Mouse (Mus musculus): ENCODE data around the gene Zfp367. TPM values are rescaled to one million over a fixed set of nuclear protein-coding genes. Genes with fewer than 3 reads are reported as not detected.

The Zfp367 gene
- polyA plus RNA-seq, 1 experiment = 19.3 TPM

DNA sequence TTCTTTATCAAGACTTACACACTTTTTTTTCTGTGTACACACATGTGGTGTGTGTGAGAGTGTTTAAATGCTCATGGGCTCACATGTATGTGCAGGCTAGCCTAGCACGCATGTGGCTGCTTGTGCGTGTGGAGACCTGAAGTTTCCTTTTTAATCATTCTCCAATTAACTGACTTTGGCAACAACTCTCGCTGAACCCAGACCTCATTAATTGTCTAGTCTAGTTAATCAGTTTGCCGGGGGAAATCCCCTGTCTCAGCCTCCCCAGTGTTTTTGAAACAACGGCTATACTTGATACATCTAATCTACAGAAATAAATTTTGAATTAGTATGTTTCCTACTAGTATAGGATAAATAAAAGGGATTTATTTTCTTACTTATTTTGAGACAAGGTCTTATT lies 67.0 kb downstream of the Zfp367 start:
- no peak overlapping the region for H3K27ac ChIP-seq (ENCODE audit: control insufficient read depth, insufficient read depth, low read depth, low read length, poor library complexity)
- no peaks in the 10 kb centered on the region for H3K4me1 ChIP-seq (ENCODE audit: control insufficient read depth, insufficient read depth, low read length)
- 83% methylated on average over 5 of the region's 5 CpGs for WGBS
- TF ChIP-seq CTCF (IDR thresholded peaks at IDR 0.05; ENCODE audit: control insufficient read depth, insufficient read depth, low read length) = no peak
- no peak overlapping the region for H3K4me3 ChIP-seq (replicated peaks; ENCODE audit: control insufficient read depth, low read depth, low read length)

DNA sequence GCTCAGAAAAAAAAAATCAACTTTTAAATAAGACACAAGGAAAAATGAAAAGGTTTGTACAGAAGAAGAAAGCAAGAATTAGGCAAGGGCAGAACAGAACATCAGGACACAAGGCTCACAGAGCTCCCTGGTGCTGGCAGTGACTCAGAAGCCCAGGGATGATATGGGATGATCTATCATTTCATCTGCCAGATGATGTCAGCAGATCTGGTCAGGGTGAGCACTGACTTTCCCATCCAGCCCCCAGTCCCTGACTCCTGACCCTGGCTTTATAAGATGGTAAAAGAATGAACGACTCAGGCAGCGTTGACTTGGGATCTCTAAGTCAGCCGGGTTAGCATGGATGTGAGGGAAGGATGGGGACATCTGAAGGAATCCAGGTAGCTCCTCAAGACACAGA lies 69.7 kb downstream of the Zfp367 start:
- no peak overlapping the region for H3K4me3 ChIP-seq (replicated peaks; ENCODE audit: control insufficient read depth, low read depth, low read length)
- TF ChIP-seq CTCF (IDR thresholded peaks at IDR 0.05; ENCODE audit: control insufficient read depth, insufficient read depth, low read length) (no peak), POLR2A (IDR thresholded peaks at IDR 0.05; ENCODE audit: borderline replicate concordance, control insufficient read depth, low read depth, low read length) (no peak)
- H3K27ac ChIP-seq (ENCODE audit: control insufficient read depth, insufficient read depth, low read depth, low read length, poor library complexity) = no peak overlapping the region
- H3K4me1 ChIP-seq (ENCODE audit: control insufficient read depth, insufficient read depth, low read length) = no peaks in the 10 kb centered on the region
- WGBS = 79% methylated on average over 3 of the region's 3 CpGs

Other genes starting within 250 kb of the Zfp367 start
- not detected in 2 replicates for gene Hsd17b3, start 64.0 kb downstream of the Zfp367 start, polyA plus RNA-seq (2011; ENCODE audit: insufficient read depth, insufficient read length, low replicate concordance, missing spikeins)
- gene Slc35d2, start 23.8 kb downstream of the Zfp367 start, polyA plus RNA-seq (2011; ENCODE audit: insufficient read depth, insufficient read length, low replicate concordance, missing spikeins) = 3.1 and 11.7 TPM in 2 replicates
- 5.4 and 7.1 TPM in 2 replicates for gene Habp4, start 8.6 kb upstream of the Zfp367 start, polyA plus RNA-seq (2011; ENCODE audit: insufficient read depth, insufficient read length, low replicate concordance, missing spikeins)
- 0.42 and 1.7 TPM in 2 replicates for gene Cdc14b, start 122.1 kb upstream of the Zfp367 start, polyA plus RNA-seq (2011; ENCODE audit: insufficient read depth, insufficient read length, low replicate concordance, missing spikeins)
- gene Aaed1, start 159.5 kb upstream of the Zfp367 start, polyA plus RNA-seq (2011; ENCODE audit: insufficient read depth, insufficient read length, low replicate concordance, missing spikeins) = 6.7 and 11.1 TPM in 2 replicates
- gene Ctsl, start 217.7 kb upstream of the Zfp367 start, polyA plus RNA-seq (2011; ENCODE audit: insufficient read depth, insufficient read length, low replicate concordance, missing spikeins) = 30.2 and 98.7 TPM in 2 replicates